Comparison of ENCODE assay signal across 22 mouse cellular contexts in genomic region chr9:119144696-119145095, GRCm38 (mm10). TPM values are rescaled to one million over a fixed set of nuclear protein-coding genes. Genes with fewer than 3 reads are reported as not detected.
DNase-seq lines count a peak whose midpoint lies in the region; ATAC-seq and TF ChIP-seq lines count a peak whose summit lies in the region.
"Had no signal": no experiment of that assay in that cellular context is flagged by ENCODE, and none has a peak within 500 bp of the region (broad histone marks: within the 10 kb centered on the region; RNA-seq: fewer than 3 reads in every experiment).

No protein-coding gene starts in this region.

- H3K4me1 ChIP-seq in forebrain, postnatal 0 days (ENCODE audit: insufficient read depth), result no peaks in the 10 kb centered on the region
- no peaks in the 10 kb centered on the region for H3K4me1 ChIP-seq in forebrain, embryonic 11.5 days (replicated peaks; ENCODE audit: control insufficient read depth, insufficient read depth, low read length)
- no peaks in the 10 kb centered on the region for H3K4me1 ChIP-seq in lung, embryonic 14.5 days (ENCODE audit: insufficient read depth)
- H3K4me1 ChIP-seq in lung, postnatal 0 days (ENCODE audit: insufficient read depth, low read depth, low read length), result no peaks in the 10 kb centered on the region
- H3K4me1 ChIP-seq: forebrain, embryonic 13.5 days; limb, embryonic 13.5 days; megakaryocyte, embryonic 14.5 days had no signal

- no peak overlapping the region for H3K4me3 ChIP-seq in forebrain, postnatal 0 days (ENCODE audit: low read depth, low read length)
- H3K4me3 ChIP-seq in forebrain, embryonic 11.5 days (ENCODE audit: low read depth, low read length), result no peak overlapping the region
- H3K4me3 ChIP-seq in lung, embryonic 14.5 days (ENCODE audit: low read depth, low read length), result no peak overlapping the region
- H3K4me3 ChIP-seq in lung, postnatal 0 days (ENCODE audit: low read depth, low read length), result no peak overlapping the region
- H3K4me3 ChIP-seq: forebrain, embryonic 13.5 days; limb, embryonic 13.5 days; megakaryocyte, embryonic 14.5 days had no signal

- WGBS in forebrain, postnatal 0 days, result 70% methylated on average over 8 of the region's 8 CpGs
- 87% methylated on average over 8 of the region's 8 CpGs for WGBS in forebrain, embryonic 11.5 days
- WGBS in lung, embryonic 14.5 days, result 54% methylated on average over 8 of the region's 8 CpGs
- 63% methylated on average over 8 of the region's 8 CpGs for WGBS in lung, postnatal 0 days

- DNase-seq in forebrain, postnatal 0 days, result peak; percentile 5
- no peak for DNase-seq in forebrain, embryonic 11.5 days (ENCODE audit: low spot score)
- peak; percentile 74 for DNase-seq in lung, embryonic 14.5 days
- no peak for DNase-seq in lung, postnatal 0 days (ENCODE audit: low spot score)
- peak; percentile 29 to 49 for DNase-seq in cerebellum, adult 18-20 months
- DNase-seq in cerebellum, postnatal 25 days, result peak; percentile 70 to 87
- no peak for DNase-seq in heart, adult 8-10 months (ENCODE audit: low spot score)
- DNase-seq: B cell, adult 2 months; gastrocnemius, postnatal 36 days; thymus, postnatal 25 days had no signal

- TF ChIP-seq EP300 in lung, postnatal 0 days (IDR thresholded peaks at IDR 0.05), result no peak

- no peak overlapping the region for H3K9ac ChIP-seq in forebrain, postnatal 0 days
- H3K9ac ChIP-seq in forebrain, embryonic 11.5 days (ENCODE audit: low read length), result no peak overlapping the region
- H3K9ac ChIP-seq in lung, embryonic 14.5 days, result no peak overlapping the region
- H3K9ac ChIP-seq in lung, postnatal 0 days (replicated peaks; ENCODE audit: low read depth), result no peak overlapping the region
- H3K9ac ChIP-seq: forebrain, embryonic 13.5 days; limb, embryonic 13.5 days; liver, embryonic 14.5 days had no signal

- no peaks in the 10 kb centered on the region for H3K27me3 ChIP-seq in forebrain, postnatal 0 days (ENCODE audit: insufficient read depth, low read length)
- no peaks in the 10 kb centered on the region for H3K27me3 ChIP-seq in forebrain, embryonic 11.5 days (ENCODE audit: control insufficient read depth, insufficient read depth, low read length)
- no peaks in the 10 kb centered on the region for H3K27me3 ChIP-seq in lung, embryonic 14.5 days (ENCODE audit: insufficient read depth, low read length)
- H3K27me3 ChIP-seq in lung, postnatal 0 days (replicated peaks; ENCODE audit: insufficient read depth, low read length), result no peaks in the 10 kb centered on the region
- H3K27me3 ChIP-seq: forebrain, embryonic 13.5 days; limb, embryonic 13.5 days had no signal

- H3K4me2 ChIP-seq in forebrain, postnatal 0 days (ENCODE audit: low read depth), result no peak overlapping the region
- H3K4me2 ChIP-seq in forebrain, embryonic 11.5 days (ENCODE audit: low read depth, low read length, severe bottlenecking), result no peak overlapping the region
- no peak overlapping the region for H3K4me2 ChIP-seq in lung, embryonic 14.5 days
- H3K4me2 ChIP-seq in lung, postnatal 0 days (replicated peaks; ENCODE audit: low read depth, low read length), result no peak overlapping the region
- H3K4me2 ChIP-seq: forebrain, embryonic 13.5 days; limb, embryonic 13.5 days had no signal

- no peak overlapping the region for H3K27ac ChIP-seq in forebrain, postnatal 0 days (ENCODE audit: low read depth, low read length)
- H3K27ac ChIP-seq in forebrain, embryonic 11.5 days (ENCODE audit: low read depth, low read length), result no peak overlapping the region
- no peak overlapping the region for H3K27ac ChIP-seq in lung, embryonic 14.5 days (ENCODE audit: low read depth)
- H3K27ac ChIP-seq in lung, postnatal 0 days (ENCODE audit: low read length), result no peak overlapping the region
- H3K27ac ChIP-seq: forebrain, embryonic 13.5 days; kidney, postnatal 0 days; limb, embryonic 13.5 days; liver, embryonic 14.5 days had no signal

- H3K9me3 ChIP-seq in forebrain, postnatal 0 days (ENCODE audit: low read length), result no peaks in the 10 kb centered on the region
- no peaks in the 10 kb centered on the region for H3K9me3 ChIP-seq in forebrain, embryonic 11.5 days (ENCODE audit: control insufficient read depth, low read length)
- H3K9me3 ChIP-seq in lung, embryonic 14.5 days (ENCODE audit: low read depth, low read length), result no peaks in the 10 kb centered on the region
- H3K9me3 ChIP-seq in lung, postnatal 0 days (ENCODE audit: low read length), result no peaks in the 10 kb centered on the region
- H3K9me3 ChIP-seq: forebrain, embryonic 13.5 days; limb, embryonic 13.5 days; megakaryocyte, embryonic 14.5 days had no signal

- H3K36me3 ChIP-seq in forebrain, postnatal 0 days (ENCODE audit: insufficient read depth), result no peaks in the 10 kb centered on the region
- H3K36me3 ChIP-seq in forebrain, embryonic 11.5 days (ENCODE audit: control insufficient read depth, insufficient read depth, low read length), result no peaks in the 10 kb centered on the region
- no peaks in the 10 kb centered on the region for H3K36me3 ChIP-seq in lung, embryonic 14.5 days (ENCODE audit: insufficient read depth)
- H3K36me3 ChIP-seq in lung, postnatal 0 days (ENCODE audit: insufficient read depth, low read length), result no peaks in the 10 kb centered on the region
- H3K36me3 ChIP-seq: limb, embryonic 13.5 days had no signal

- peak; percentile 20; the same call in 1 of the 2 replicates for ATAC-seq in forebrain, postnatal 0 days
- no peak for ATAC-seq in forebrain, embryonic 11.5 days (replicated peaks; ENCODE audit: low FRiP score)
- no peak for ATAC-seq in lung, embryonic 14.5 days (ENCODE audit: insufficient read depth)
- ATAC-seq in lung, postnatal 0 days, result no peak
- no peak for ATAC-seq in frontal cortex, adult (ENCODE audit: low TSS enrichment)
- ATAC-seq: forebrain, embryonic 13.5 days; intestine, postnatal 0 days had no signal

- no peak for TF ChIP-seq CTCF in forebrain, postnatal 0 days (IDR thresholded peaks at IDR 0.05; ENCODE audit: low read depth)
- TF ChIP-seq CTCF in lung, embryonic 14.5 days (IDR thresholded peaks at IDR 0.05; ENCODE audit: low read depth), result no peak
- TF ChIP-seq CTCF in lung, postnatal 0 days (IDR thresholded peaks at IDR 0.05), result no peak

RNA-seq across cellular contexts. Expression of gene Acaa1b, which starts 12.2 kb away (rescaled TPM):
- 2.0 and 2.1 TPM in 2 replicates for total RNA-seq in forebrain, postnatal 0 days (2014; rRNA removed)
- 2.2 and 2.7 TPM in 2 replicates for polyA plus RNA-seq in forebrain, postnatal 0 days (2015; fragmentation: Nextera tagmentation; extraction: Ambion mirVana)
- polyA plus RNA-seq in forebrain, embryonic 11.5 days (2014; fragmentation: Nextera tagmentation; extraction: Ambion mirVana), result 0.84 and 1.2 TPM in 2 replicates
- 0.92 and 0.95 TPM in 2 replicates for polyA plus RNA-seq in lung, embryonic 14.5 days (2014; fragmentation: Nextera tagmentation; extraction: Ambion mirVana)
- polyA plus RNA-seq in lung, postnatal 0 days (2015; fragmentation: Nextera tagmentation; extraction: Ambion mirVana), result 5.8 and 7.0 TPM in 2 replicates
- 1 to 10 TPM; 1.1 to 1.7 (median 1.4) TPM for total RNA-seq in heart, adult 8-10 months (2022)
- total RNA-seq: hematopoietic stem cell, adult 5-6 weeks had no signal

RNA-seq across cellular contexts. Expression of gene Gm47289, which starts 14.3 kb away (rescaled TPM):
- not detected in 2 replicates for total RNA-seq in forebrain, postnatal 0 days (2014; rRNA removed)
- not detected in 2 replicates for polyA plus RNA-seq in forebrain, postnatal 0 days (2015; fragmentation: Nextera tagmentation; extraction: Ambion mirVana)
- not detected in 2 replicates for polyA plus RNA-seq in forebrain, embryonic 11.5 days (2014; fragmentation: Nextera tagmentation; extraction: Ambion mirVana)
- polyA plus RNA-seq in lung, embryonic 14.5 days (2014; fragmentation: Nextera tagmentation; extraction: Ambion mirVana), result not detected in 2 replicates
- polyA plus RNA-seq in lung, postnatal 0 days (2015; fragmentation: Nextera tagmentation; extraction: Ambion mirVana), result not detected in 2 replicates
- total RNA-seq in heart, adult 8-10 months (2022), result not detected
- total RNA-seq: gastrocnemius, postnatal 36 days; hematopoietic stem cell, adult 5-6 weeks; layer of hippocampus, postnatal 14 days; left cerebral cortex, postnatal 10 days had no signal
- polyA plus RNA-seq: forebrain, embryonic 13.5 days; heart, embryonic 16.5 days; intestine, postnatal 0 days; kidney, postnatal 0 days; limb, embryonic 13.5 days; liver, embryonic 14.5 days; small intestine, adult 2 months had no signal

RNA-seq across cellular contexts. Expression of gene Dlec1, which starts 42.4 kb away (rescaled TPM):
- total RNA-seq in forebrain, postnatal 0 days (2014; rRNA removed), result 0.85 and 2.0 TPM in 2 replicates
- 0.40 and 0.42 TPM in 2 replicates for polyA plus RNA-seq in forebrain, postnatal 0 days (2015; fragmentation: Nextera tagmentation; extraction: Ambion mirVana)
- polyA plus RNA-seq in forebrain, embryonic 11.5 days (2014; fragmentation: Nextera tagmentation; extraction: Ambion mirVana), result 2.0 and 2.4 TPM in 2 replicates
- polyA plus RNA-seq in lung, embryonic 14.5 days (2014; fragmentation: Nextera tagmentation; extraction: Ambion mirVana), result 1.0 and 1.1 TPM in 2 replicates
- 0.57 and 0.64 TPM in 2 replicates for polyA plus RNA-seq in lung, postnatal 0 days (2015; fragmentation: Nextera tagmentation; extraction: Ambion mirVana)
- total RNA-seq in heart, adult 8-10 months (2022), result under 1 TPM in 2 of 4 experiments, not detected in 2; 0.09 to 0.14 TPM
- total RNA-seq: gastrocnemius, postnatal 36 days had no signal

RNA-seq across cellular contexts. Expression of gene Plcd1, which starts 51.4 kb away (rescaled TPM):
- total RNA-seq in forebrain, postnatal 0 days (2014; rRNA removed), result 9.6 and 16.1 TPM in 2 replicates
- polyA plus RNA-seq in forebrain, postnatal 0 days (2015; fragmentation: Nextera tagmentation; extraction: Ambion mirVana), result 8.2 and 11.3 TPM in 2 replicates
- polyA plus RNA-seq in forebrain, embryonic 11.5 days (2014; fragmentation: Nextera tagmentation; extraction: Ambion mirVana), result 14.9 and 19.4 TPM in 2 replicates
- polyA plus RNA-seq in lung, embryonic 14.5 days (2014; fragmentation: Nextera tagmentation; extraction: Ambion mirVana), result 13.2 and 14.9 TPM in 2 replicates
- polyA plus RNA-seq in lung, postnatal 0 days (2015; fragmentation: Nextera tagmentation; extraction: Ambion mirVana), result 9.1 and 10.4 TPM in 2 replicates
- total RNA-seq in heart, adult 8-10 months (2022), result 10 to 100 TPM; 15.3 to 20.1 (median 17.5) TPM

Comparison
In these comparisons a context has a peak if more than half of its experiments do, and no peak if none do; other contexts are left out.
1. DNase-seq: peak in forebrain, postnatal 0 days (single experiment), lung, embryonic 14.5 days (single experiment), cerebellum, adult 18-20 months (2 of 2) and cerebellum, postnatal 25 days (2 of 2); none in forebrain, embryonic 11.5 days (single experiment), lung, postnatal 0 days (single experiment) and heart, adult 8-10 months (single experiment).